Mouse (Mus musculus) neural tube, embryonic 10.5 days (tissue): ENCODE measurements around the gene Fen1.

Source experiments
- DNase-seq: peaks from one replicate; pipeline ENCODE4 v3.0.0-alpha.2; 2017; ENCODE audit warnings: low spot score; ENCODE audit errors: extremely low spot score

Fen1 gene

GRCm38 (mm10) chr19:10216101-10216500 is 12.1 kb upstream of the Fen1 start:
- DNase-seq, result no peak

- no peak for DNase-seq
Measured at GRCm38 (mm10) chr19:10213796-10214471, 10.0 kb upstream of the Fen1 start.

DNA sequence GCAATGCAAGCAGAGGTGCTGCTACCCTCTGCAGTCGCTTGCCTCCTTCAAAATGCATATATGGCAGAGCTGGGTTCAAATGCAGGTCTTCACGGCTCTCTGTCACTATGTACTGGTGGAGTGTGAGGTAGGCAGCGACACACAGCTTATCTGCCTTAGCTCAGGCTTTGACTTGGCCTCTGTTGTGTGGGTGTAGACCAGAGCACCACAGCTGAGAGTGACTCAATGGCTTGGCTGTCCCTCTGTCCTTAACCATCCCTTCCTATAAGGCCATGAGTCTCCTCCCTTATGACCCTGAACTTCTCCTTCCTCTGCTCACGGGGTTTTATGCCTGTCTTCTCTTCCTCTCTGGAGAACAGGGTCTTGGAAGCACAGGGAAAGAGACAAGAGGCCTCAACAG is 6.9 kb upstream of the Fen1 start:
- no peak for DNase-seq

GRCm38 (mm10) chr19:10208851-10209250 is 4.9 kb upstream of the Fen1 start:
- no peak for DNase-seq

- DNase-seq, result no peak
Measured at GRCm38 (mm10) chr19:10205051-10205450, 1.1 kb upstream of the Fen1 start.

GRCm38 (mm10) chr19:10204616-10205001 is 640 bp upstream of the Fen1 start:
- DNase-seq, result no peak

DNA sequence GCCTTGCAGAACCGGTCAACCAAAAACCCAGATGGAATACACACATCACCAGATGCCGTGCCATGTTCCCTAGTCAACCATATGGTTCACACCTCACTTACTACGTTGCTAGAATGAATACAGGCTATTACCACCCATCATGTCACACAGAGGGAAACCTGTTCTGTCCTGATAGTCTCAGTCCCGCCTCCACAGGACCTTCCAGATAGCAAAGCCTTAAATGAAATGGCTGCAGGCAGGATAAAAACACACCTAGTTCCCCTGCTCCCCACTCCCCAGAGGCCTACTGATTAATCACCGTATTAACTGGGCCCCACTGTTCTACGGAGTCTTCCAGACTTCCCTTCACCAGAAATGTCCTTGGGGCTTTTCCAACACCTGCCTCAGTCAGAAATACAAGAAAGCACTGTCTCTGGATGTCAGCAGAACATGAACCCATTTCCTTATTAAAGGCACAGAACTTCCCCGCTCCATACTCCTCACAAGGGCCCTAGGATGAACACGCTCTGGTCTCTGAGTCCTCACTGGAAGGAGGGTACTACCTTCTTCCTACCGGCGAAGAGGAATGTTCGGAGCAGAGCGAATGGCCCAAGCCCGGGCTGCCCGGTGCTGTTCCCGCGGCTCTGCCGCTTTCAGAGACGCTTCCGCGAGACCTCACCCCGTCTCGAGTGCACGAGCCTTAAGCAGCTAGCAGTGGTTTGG is 672 bp downstream of the Fen1 start:
- DNase-seq, result no peak

- DNase-seq, result peak; percentile 80
Measured at GRCm38 (mm10) chr19:10198723-10199122, 5.2 kb downstream of the Fen1 start.

- no peak for DNase-seq
Measured at GRCm38 (mm10) chr19:10198286-10198685, 5.7 kb downstream of the Fen1 start.

DNA sequence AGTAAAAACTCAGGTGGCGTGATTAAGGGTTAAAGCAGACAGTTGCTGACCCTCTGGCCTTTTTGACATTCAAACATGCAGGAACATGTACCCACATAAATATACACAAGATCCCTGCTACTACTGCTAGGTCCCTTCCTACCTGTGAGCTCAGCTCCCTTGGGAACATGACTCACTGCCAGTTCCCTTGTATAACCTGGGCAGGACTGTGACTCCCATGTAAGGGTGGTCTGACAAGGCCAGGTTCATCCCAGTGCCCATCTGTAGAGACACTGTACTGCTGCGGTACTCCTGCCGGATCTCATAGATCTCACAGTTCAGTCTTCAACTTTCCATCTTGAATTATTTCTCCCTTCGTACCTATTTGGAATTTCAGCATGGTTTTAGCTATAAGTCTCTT is 6.8 kb downstream of the Fen1 start:
- DNase-seq, result no peak

GRCm38 (mm10) chr19:10195252-10195651 is 8.7 kb downstream of the Fen1 start:
- no peak for DNase-seq

DNA sequence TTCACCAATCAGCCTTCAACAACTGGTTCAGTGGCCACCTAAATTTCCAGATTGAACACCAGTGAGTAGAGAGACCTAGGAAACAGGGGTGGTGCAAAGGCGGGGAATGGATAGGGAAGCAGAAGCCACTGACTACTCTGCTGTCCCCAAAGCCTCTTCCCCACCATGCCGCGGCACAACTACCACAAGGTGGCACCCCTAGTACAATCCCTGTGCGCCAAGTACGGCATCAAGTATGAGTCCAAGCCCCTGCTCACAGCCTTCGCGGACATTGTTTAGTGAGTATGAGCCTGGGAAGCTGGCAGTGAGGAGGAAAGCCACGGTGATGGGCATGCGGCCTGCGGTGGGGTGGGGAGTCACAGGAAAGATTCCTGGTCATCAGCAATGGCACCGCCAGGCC is 9.6 kb downstream of the Fen1 start:
- no peak for DNase-seq

DNA sequence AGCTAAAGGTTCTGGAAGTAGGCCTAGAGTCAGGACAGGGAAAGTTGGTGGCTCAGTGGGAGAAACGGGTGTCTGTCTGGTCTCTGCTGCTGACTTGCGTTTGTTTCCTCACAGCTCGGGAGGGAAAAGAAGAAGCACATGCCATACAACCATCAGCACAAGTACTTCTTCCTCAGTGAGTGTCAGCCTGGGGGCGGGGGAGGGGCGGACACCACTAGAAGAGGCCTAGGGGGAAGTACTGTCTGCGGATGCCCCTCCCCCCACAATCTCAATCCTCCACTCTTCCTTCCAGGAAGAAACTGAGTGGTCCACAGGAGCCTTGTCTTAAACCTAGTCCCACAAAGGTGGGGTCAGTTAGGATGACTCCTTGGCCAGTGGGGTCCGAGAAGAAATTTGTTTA is 12.6 kb downstream of the Fen1 start:
- no peak for DNase-seq

DNA sequence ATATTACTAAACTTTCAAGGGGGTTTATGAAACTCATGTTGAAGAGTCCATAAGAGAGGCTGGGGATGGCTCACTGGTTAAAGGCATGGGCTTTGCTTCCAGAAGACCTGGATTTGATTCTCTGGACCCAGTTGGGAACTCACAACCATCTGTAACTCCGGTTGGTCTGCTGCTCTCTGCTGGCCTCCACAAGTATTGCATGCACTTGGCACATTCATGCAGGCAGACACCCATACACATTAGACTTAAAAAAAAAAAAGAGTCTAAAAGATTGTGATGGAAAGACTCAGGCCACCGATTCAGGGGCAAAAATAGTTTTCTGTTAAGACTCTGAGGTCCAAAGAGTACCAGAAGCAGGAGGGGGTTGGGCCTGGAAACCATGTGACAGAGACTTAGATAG is 13.2 kb downstream of the Fen1 start:
- peak; percentile 70 for DNase-seq

DNA sequence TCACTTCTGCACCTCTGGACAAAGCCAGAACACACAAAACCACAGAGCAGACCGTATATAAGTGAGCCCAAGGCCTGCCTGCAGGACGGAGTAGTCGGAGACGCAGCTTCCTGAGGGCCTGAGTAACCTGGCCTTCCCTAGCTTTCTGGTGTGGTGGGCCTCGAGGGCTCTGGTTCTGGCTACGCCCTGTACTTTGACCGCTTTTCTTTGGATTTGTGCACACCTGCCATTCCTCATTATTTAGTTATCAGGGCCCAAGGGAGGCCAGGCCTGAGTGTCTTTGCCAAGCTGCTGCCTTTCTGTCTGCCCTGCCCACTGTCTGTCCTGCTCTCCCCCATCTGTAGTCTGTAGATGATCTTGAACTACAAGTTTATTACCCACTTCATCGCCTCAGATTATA is 14.0 kb downstream of the Fen1 start:
- DNase-seq, result no peak

- DNase-seq, result no peak
Measured at GRCm38 (mm10) chr19:10189022-10189421, 14.9 kb downstream of the Fen1 start.

DNA sequence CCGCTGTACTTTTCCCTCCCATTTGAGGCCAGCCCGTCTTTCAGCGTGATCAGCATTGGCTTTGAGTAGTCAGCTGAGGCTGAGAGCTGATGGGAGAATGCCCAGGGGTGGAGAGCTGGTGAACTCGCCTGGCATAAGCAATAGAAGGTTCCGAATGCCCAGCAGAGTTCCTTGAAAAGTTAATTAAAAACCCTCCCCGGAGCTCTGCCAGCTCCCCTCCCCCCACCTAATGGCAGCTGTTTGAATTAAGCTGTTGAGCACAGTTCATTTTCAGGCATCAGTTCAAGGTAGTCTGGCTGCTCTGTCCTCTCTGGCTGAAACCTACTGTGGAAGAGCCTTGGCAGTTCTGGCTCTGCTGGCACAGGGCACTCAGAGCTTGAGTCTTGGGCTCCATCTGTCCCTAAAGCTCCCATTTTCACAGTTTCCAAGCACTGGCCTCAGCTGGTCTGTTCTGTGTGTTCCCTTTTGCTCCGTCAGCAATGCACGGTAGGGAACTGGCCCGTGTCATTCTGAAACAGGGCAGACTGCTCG is 15.6 kb downstream of the Fen1 start:
- DNase-seq, result no peak

DNA sequence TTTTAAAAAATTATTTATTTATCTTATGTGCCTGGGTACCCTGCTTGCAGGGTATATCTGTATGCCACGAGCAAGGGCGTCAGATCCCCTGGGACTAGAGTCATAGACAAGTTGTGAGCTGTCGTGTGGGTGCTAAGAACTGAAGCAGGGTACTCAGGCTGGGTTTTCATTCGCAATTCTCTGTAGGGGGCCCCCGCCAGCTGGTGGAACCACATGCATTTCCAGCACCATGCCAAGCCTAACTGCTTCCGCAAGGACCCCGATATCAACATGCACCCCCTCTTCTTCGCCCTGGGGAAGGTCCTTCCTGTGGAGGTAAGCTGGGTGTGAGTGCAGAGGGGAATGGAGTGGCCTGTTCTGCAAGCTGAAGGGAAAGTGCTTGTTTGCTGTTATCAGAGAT is 17.4 kb downstream of the Fen1 start:
- DNase-seq, result no peak

GRCm38 (mm10) chr19:10185876-10186275 is 18.1 kb downstream of the Fen1 start:
- no peak for DNase-seq

- DNase-seq, result peak; percentile 36
Measured at GRCm38 (mm10) chr19:10184096-10184495, 19.9 kb downstream of the Fen1 start.

GRCm38 (mm10) chr19:10183299-10183983 is 20.5 kb downstream of the Fen1 start:
- DNase-seq, result no peak

DNA sequence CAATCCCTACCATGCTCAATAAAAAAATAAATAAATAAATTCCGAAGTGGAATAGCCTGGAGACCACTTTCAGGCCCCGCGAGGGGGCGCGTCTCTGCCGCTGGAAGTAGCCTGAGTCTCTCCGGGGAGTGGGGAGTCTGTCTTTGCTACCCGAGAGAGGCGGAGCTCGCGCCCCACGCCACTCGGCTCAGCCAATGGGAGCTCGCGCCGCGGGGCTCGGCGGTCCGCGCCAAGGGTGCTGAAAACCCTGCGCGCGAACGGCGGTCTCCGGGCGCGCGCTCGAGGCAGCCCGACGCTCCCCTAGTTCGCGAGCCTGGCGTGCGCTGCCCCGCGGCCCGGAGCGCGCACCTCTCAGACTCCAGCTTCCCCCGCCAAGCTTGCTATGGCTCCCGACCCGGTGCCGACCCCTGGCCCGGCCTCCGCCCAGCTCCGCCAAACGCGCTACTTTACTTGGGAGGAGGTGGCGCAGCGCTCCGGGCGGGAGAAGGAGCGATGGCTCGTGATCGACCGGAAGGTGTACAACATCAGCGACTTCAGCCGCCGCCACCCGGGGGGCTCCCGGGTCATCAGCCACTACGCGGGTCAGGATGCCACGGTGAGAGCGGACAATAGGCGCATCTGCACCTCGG is 21.2 kb downstream of the Fen1 start, which contains the start of gene Fads1:
Fads1 (plus strand) TSS at position 219 of the 629 bp plus-strand sequence.
- DNase-seq, result peak; percentile 94
